Mouse (Mus musculus) Muller cell, postnatal 12 days (primary cell): ENCODE data around the gene Hspb2.
A peak's percentile ranks its signal among the peaks of the same experiment; 100 is the strongest.

Experiments used
- DNase-seq: peaks from one replicate; pipeline ENCODE4 v3.0.0-alpha.2; 2015; ENCODE audit errors: inconsistent ontology term

Hspb2 gene

GRCm38 (mm10) chr9:50714188-50714587, 38.0 kb downstream of the Hspb2 start:
- no peak for DNase-seq

GRCm38 (mm10) chr9:50711337-50711736, 40.8 kb downstream of the Hspb2 start:
- no peak for DNase-seq

- DNase-seq, result peak; percentile 52
These were observed 43.0 kb downstream of the Hspb2 start for GRCm38 (mm10) chr9:50709108-50709507.

- no peak for DNase-seq
These were observed 47.2 kb downstream of the Hspb2 start for GRCm38 (mm10) chr9:50704907-50705306.
